Mouse (Mus musculus): Measurements from ENCODE around the gene Dok1.

- TF ChIP-seq CTCF (IDR thresholded peaks at IDR 0.05; ENCODE audit: borderline replicate concordance, control insufficient read depth, extremely low read depth, insufficient read depth, low read length, poor library complexity): no peak; the same call in 1 of the 2 replicates
- TF ChIP-seq POLR2A (IDR thresholded peaks at IDR 0.05; ENCODE audit: control insufficient read depth, extremely low read depth, insufficient read depth, low read length, poor library complexity): peak; percentile 90
Observed at GRCm38 (mm10) chr6:83054074-83054851, 21.0 kb upstream of the Dok1 start, which contains the start of gene Aup1.

All from thymus, adult 2 months (tissue).